Mouse (Mus musculus) liver, embryonic 14.5 days (tissue): ENCODE measurements around the gene Eps8. TPM values are rescaled to one million over a fixed set of nuclear protein-coding genes. Genes with fewer than 3 reads are reported as not detected.

ENCODE experiments used
- ATAC-seq: fragments of 200-750 bp; cut with Nextera tagmentation; 2 replicates; pipeline ENCODE4 v1.8.0; 2017; ENCODE audit warnings: moderate number of reproducible peaks, mild to moderate bottlenecking, moderate library complexity; ENCODE audit not compliant: insufficient read depth
- DNase-seq, 3 experiments: peaks; one replicate each; pipeline ENCODE4 v3.0.0-alpha.2; 2012 to 2013; ENCODE audit warnings: low read depth in 3 of 3, low spot score in 3 of 3
- H3K27ac ChIP-seq: fragments of 300-500 bp; sonication (generic); 2 replicates; pipeline ENCODE4 v1.5.1; 2014; ENCODE audit warnings: moderate library complexity, mild to moderate bottlenecking, control low read depth, inconsistent platforms
- H3K27me3 ChIP-seq: fragments of 300-500 bp; sonication (generic); 2 replicates; pipeline ENCODE4 v1.6.1; 2014; ENCODE audit warnings: mild to moderate bottlenecking, low read length, moderate library complexity; ENCODE audit not compliant: control insufficient read depth, insufficient read depth
- H3K36me3 ChIP-seq: fragments of 300-500 bp; sonication (generic); replicated peaks from 2 replicates; pipeline ENCODE4 v1.6.1; 2014; ENCODE audit warnings: low read depth; ENCODE audit not compliant: control insufficient read depth, insufficient read depth
- H3K4me1 ChIP-seq, 2 experiments: fragments of 200-500 bp in 1 of 2; fragments of 300-500 bp in 1 of 2; sonication (generic) in 1 of 2; replicated peaks; 2 replicates each; pipeline ENCODE4 v1.6.1; 2012 to 2014; ENCODE audit warnings: antibody characterized with exemption in 1 of 2, inconsistent platforms in 1 of 2, low read length in 1 of 2; ENCODE audit not compliant: control insufficient read depth in 2 of 2, insufficient read depth in 2 of 2
- H3K4me2 ChIP-seq: fragments of 300-500 bp; sonication (generic); 2 replicates; pipeline ENCODE4 v1.6.1; 2014; ENCODE audit warnings: low read depth, mild to moderate bottlenecking, control low read depth, moderate library complexity
- H3K4me3 ChIP-seq, 2 experiments: fragments of 200-500 bp in 1 of 2; fragments of 300-500 bp in 1 of 2; sonication (generic) in 1 of 2; 2 replicates each; pipeline ENCODE4 v1.5.1; 2012 to 2014; ENCODE audit warnings: low read depth in 2 of 2, low read length in 2 of 2, mild to moderate bottlenecking in 2 of 2, control low read depth in 1 of 2, inconsistent platforms in 1 of 2, moderate library complexity in 1 of 2; ENCODE audit not compliant: insufficient read depth in 1 of 2
- H3K9ac ChIP-seq: fragments of 300-500 bp; sonication (generic); replicated peaks from 2 replicates; pipeline ENCODE4 v1.6.1; 2014; ENCODE audit warnings: mild to moderate bottlenecking, control low read depth, moderate library complexity
- H3K9me3 ChIP-seq: fragments of 300-500 bp; sonication (generic); 2 replicates; pipeline ENCODE4 v1.6.1; 2016; ENCODE audit warnings: low read length, mixed read lengths; ENCODE audit not compliant: control insufficient read depth
- CTCF ChIP-seq: IDR thresholded peaks from 2 replicates; pipeline ENCODE4 v1.5.1; 2016; ENCODE audit warnings: antibody characterized with exemption, low read depth, control low read depth
- EP300 ChIP-seq: IDR thresholded peaks from 2 replicates; pipeline ENCODE4 v1.6.1; 2016; ENCODE audit warnings: antibody characterized with exemption, low read depth
- WGBS: fragments of 180-500 bp; shearing (Covaris S2); extraction: QIAGEN DNeasy Blood & Tissue Kit; methylation state at CpG from one replicate; pipeline ENCODE4 v1.1.7; 2014; ENCODE audit not compliant: insufficient replicate concordance; 5-methylcytosine and 5-hydroxymethylcytosine counted together
- polyA plus RNA-seq, 2 experiments: library from polyadenylated mRNA; depleted of rRNA in 1 of 2; stranded (reverse) in 1 of 2; unstranded in 1 of 2; fragments of >200 nt; fragmentation: Nextera tagmentation in 1 of 2; extraction: Ambion mirVana in 1 of 2; gene quantifications; 2 replicates each; pipeline versions ENCODE4 v1.2.1 to v1.2.3; 2012 to 2014

Gene Eps8
- polyA plus RNA-seq, 2 experiments = 0.42 to 1.4 TPM

DNA sequence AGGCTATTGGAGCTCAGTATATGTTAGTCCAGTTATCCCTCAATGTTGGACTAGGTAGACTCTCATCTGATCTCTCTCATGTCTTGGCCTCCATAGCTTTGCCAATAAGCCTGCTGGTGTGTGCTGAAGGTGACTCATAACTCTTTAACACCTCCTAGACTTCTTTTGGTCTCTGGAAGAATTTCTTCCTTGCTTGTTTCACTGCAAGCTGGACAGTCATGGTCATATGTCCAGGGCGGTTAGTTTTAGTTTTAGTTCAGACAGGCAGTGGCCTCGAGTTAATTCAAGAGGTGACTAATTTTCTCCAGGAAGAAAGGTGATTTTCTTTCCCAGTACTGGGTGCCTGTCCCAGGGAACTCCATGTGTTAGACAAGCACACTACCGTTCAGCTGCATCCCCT lies 33.4 kb upstream of the Eps8 start:
- WGBS = 64% methylated on average over 3 of the region's 3 CpGs
- no peaks in the 10 kb centered on the region for H3K4me1 ChIP-seq
- TF ChIP-seq CTCF (no peak), EP300 (no peak)
- no peaks in the 10 kb centered on the region for H3K9me3 ChIP-seq
- H3K9ac ChIP-seq = no peak overlapping the region
- H3K4me3 ChIP-seq = no peak overlapping the region
- no peak overlapping the region for H3K4me2 ChIP-seq
- DNase-seq = no peak
- no peak for ATAC-seq
- H3K27me3 ChIP-seq = no peaks in the 10 kb centered on the region
- no peak overlapping the region for H3K27ac ChIP-seq
- H3K36me3 ChIP-seq = no peaks in the 10 kb centered on the region

DNA sequence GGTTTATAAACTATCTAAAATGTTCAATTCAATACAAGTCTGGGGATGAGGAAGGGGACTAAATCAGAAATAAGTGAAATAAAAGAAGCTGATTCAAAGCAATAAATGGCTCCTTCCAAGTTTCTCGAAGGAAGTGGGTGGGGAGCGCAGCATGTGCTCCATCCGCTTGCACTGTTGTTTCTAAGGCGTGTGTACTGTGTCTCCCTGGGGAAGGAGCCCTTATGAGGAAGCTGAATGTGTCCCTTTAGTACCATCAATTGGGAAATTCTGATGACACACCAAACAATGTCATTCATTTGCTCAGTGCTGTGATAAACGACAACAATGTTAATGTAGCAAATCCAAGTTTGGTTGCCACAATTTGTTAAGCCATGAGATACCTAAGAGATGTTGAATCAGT lies 33.0 kb upstream of the Eps8 start:
- WGBS = 79% methylated on average over 5 of the region's 5 CpGs
- ATAC-seq = no peak

GRCm38 (mm10) chr6:137682629-137683028 lies 28.0 kb upstream of the Eps8 start:
- no peak overlapping the region for H3K27ac ChIP-seq
- TF ChIP-seq CTCF (no peak), EP300 (no peak)
- H3K36me3 ChIP-seq = no peaks in the 10 kb centered on the region
- H3K4me2 ChIP-seq = no peak overlapping the region
- no peaks in the 10 kb centered on the region for H3K9me3 ChIP-seq
- H3K4me1 ChIP-seq = no peaks in the 10 kb centered on the region
- ATAC-seq (no peak), DNase-seq (no peak)
- H3K9ac ChIP-seq = no peak overlapping the region
- H3K4me3 ChIP-seq = no peak overlapping the region
- WGBS = 54% methylated on average over 2 of the region's 2 CpGs
- no peaks in the 10 kb centered on the region for H3K27me3 ChIP-seq

More for the DNA sequence above, 33.0 kb upstream of the Eps8 start:
- H3K9ac ChIP-seq = no peak overlapping the region
- no peak overlapping the region for H3K27ac ChIP-seq
- no peak overlapping the region for H3K4me3 ChIP-seq
- DNase-seq = no peak
- no peaks in the 10 kb centered on the region for H3K27me3 ChIP-seq
- no peaks in the 10 kb centered on the region for H3K9me3 ChIP-seq
- no peaks in the 10 kb centered on the region for H3K4me1 ChIP-seq
- TF ChIP-seq CTCF = no peak
- no peak overlapping the region for H3K4me2 ChIP-seq
- no peaks in the 10 kb centered on the region for H3K36me3 ChIP-seq

- WGBS = 70% methylated on average over 2 of the region's 2 CpGs
- ATAC-seq = no peak
- H3K4me3 ChIP-seq = no peak overlapping the region
Measured at GRCm38 (mm10) chr6:137681000-137681399, 26.3 kb upstream of the Eps8 start.

DNA sequence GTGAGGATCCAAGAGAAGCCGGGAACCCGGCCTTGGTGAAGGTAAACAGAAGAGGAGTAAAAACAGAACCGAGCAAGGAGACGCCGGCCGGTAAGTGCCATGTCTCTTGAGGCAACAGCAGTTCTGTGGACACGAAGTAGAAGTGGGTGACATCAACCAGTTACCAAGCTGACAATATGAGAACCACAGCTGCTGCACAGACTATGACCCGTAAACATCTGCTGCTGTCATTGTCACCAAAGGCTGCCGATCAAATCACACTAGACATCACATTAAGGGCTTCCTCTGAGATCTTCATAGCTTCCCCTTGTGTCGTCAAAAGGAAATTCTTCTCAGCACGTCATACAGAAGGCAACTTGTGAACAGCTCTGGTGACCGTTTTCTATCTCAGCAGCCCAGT lies 21.9 kb upstream of the Eps8 start:
- 70% methylated on average over 12 of the region's 12 CpGs for WGBS
- DNase-seq = no peak

More at GRCm38 (mm10) chr6:137681000-137681399, 26.3 kb upstream of the Eps8 start:
- Histone ChIP-seq H3K27ac (no peak overlapping the region), H3K27me3 (no peaks in the 10 kb centered on the region), H3K4me2 (no peak overlapping the region), H3K4me1 (no peaks in the 10 kb centered on the region), H3K36me3 (no peaks in the 10 kb centered on the region), H3K9me3 (no peaks in the 10 kb centered on the region), H3K9ac (no peak overlapping the region)
- TF ChIP-seq CTCF = no peak
- TF ChIP-seq EP300 = no peak
- no peak for DNase-seq

More for the DNA sequence above, 21.9 kb upstream of the Eps8 start:
- H3K4me3 ChIP-seq = no peak overlapping the region
- no peak overlapping the region for H3K9ac ChIP-seq
- TF ChIP-seq EP300 (no peak), CTCF (no peak)
- no peaks in the 10 kb centered on the region for H3K4me1 ChIP-seq
- no peak for ATAC-seq
- no peak overlapping the region for H3K27ac ChIP-seq
- no peaks in the 10 kb centered on the region for H3K9me3 ChIP-seq
- H3K36me3 ChIP-seq = no peaks in the 10 kb centered on the region
- H3K27me3 ChIP-seq = no peaks in the 10 kb centered on the region
- H3K4me2 ChIP-seq = no peak overlapping the region
